Mouse (Mus musculus): ENCODE data around the gene Rundc1. TPM values are rescaled to one million over a fixed set of nuclear protein-coding genes. Genes with fewer than 3 reads are reported as not detected.
"Not testable (repeated sequence)": the region's sequence is repeated elsewhere in the genome, so short reads cannot be mapped to it uniquely, and the experiment has no call there.

Rundc1 gene
- total RNA-seq (2014; fragmentation: Nextera tagmentation) (5.1 and 6.5 TPM in 2 replicates), total RNA-seq (2017) (1.5 and 6.2 TPM in 2 replicates)

- ATAC-seq (replicated peaks; ENCODE audit: low FRiP score, low TSS enrichment, poor library complexity, severe bottlenecking) = peak; percentile 91
Observed at GRCm38 (mm10) chr11:101424925-101425813, at the start of gene Rundc1, which contains the start of gene Ptges3l. Gene Rundc1 (plus strand): TSS chr11:101425085. Gene Ptges3l (minus strand): TSS chr11:101425333.

- ATAC-seq (replicated peaks; ENCODE audit: low FRiP score, low TSS enrichment, poor library complexity, severe bottlenecking) = not testable (repeated sequence)
Observed at GRCm38 (mm10) chr11:101378196-101378595, 46.7 kb upstream of the Rundc1 start.

- no peak for ATAC-seq (replicated peaks; ENCODE audit: low FRiP score, low TSS enrichment, poor library complexity, severe bottlenecking)
Observed at GRCm38 (mm10) chr11:101378926-101379325, 46.0 kb upstream of the Rundc1 start.

- peak; percentile 61 for ATAC-seq (replicated peaks; ENCODE audit: low FRiP score, low TSS enrichment, poor library complexity, severe bottlenecking)
Observed at GRCm38 (mm10) chr11:101381817-101382216, 43.1 kb upstream of the Rundc1 start.

GRCm38 (mm10) chr11:101395110-101395509 lies 29.8 kb upstream of the Rundc1 start:
- peak; percentile 61 for ATAC-seq (replicated peaks; ENCODE audit: low FRiP score, low TSS enrichment, poor library complexity, severe bottlenecking)

GRCm38 (mm10) chr11:101415306-101415705 lies 9.6 kb upstream of the Rundc1 start:
- ATAC-seq (replicated peaks; ENCODE audit: low FRiP score, low TSS enrichment, poor library complexity, severe bottlenecking) = no peak

- ATAC-seq (replicated peaks; ENCODE audit: low FRiP score, low TSS enrichment, poor library complexity, severe bottlenecking) = peak; percentile 71
Observed at GRCm38 (mm10) chr11:101416433-101417100, 8.3 kb upstream of the Rundc1 start.

- ATAC-seq (replicated peaks; ENCODE audit: low FRiP score, low TSS enrichment, poor library complexity, severe bottlenecking) = peak; percentile 46
Observed at GRCm38 (mm10) chr11:101417101-101417855, 7.6 kb upstream of the Rundc1 start, which contains the start of gene Aarsd1. Gene Aarsd1 (minus strand): TSS chr11:101417615.

- no peak for ATAC-seq (replicated peaks; ENCODE audit: low FRiP score, low TSS enrichment, poor library complexity, severe bottlenecking)
Observed at GRCm38 (mm10) chr11:101418991-101419390, 5.9 kb upstream of the Rundc1 start.

- no peak for ATAC-seq (replicated peaks; ENCODE audit: low FRiP score, low TSS enrichment, poor library complexity, severe bottlenecking)
Observed at GRCm38 (mm10) chr11:101419610-101420009, 5.3 kb upstream of the Rundc1 start.

- no peak for ATAC-seq (replicated peaks; ENCODE audit: low FRiP score, low TSS enrichment, poor library complexity, severe bottlenecking)
Observed at GRCm38 (mm10) chr11:101420148-101420547, 4.7 kb upstream of the Rundc1 start.

GRCm38 (mm10) chr11:101424105-101424851 lies 607 bp upstream of the Rundc1 start, which contains the start of gene Gm27029:
Gene Gm27029 (minus strand): TSS chr11:101424796.
- 0 out of 2 replicates have a peak, but pooled peaks have one; percentile 24 for ATAC-seq (replicated peaks; ENCODE audit: low FRiP score, low TSS enrichment, poor library complexity, severe bottlenecking)

- no peak for ATAC-seq (replicated peaks; ENCODE audit: low FRiP score, low TSS enrichment, poor library complexity, severe bottlenecking)
Observed at GRCm38 (mm10) chr11:101426165-101426564, 1.3 kb downstream of the Rundc1 start.

GRCm38 (mm10) chr11:101431327-101431726 lies 6.4 kb downstream of the Rundc1 start:
- no peak for ATAC-seq (replicated peaks; ENCODE audit: low FRiP score, low TSS enrichment, poor library complexity, severe bottlenecking)

- no peak for ATAC-seq (replicated peaks; ENCODE audit: low FRiP score, low TSS enrichment, poor library complexity, severe bottlenecking)
Observed at GRCm38 (mm10) chr11:101433396-101433795, 8.5 kb downstream of the Rundc1 start.

- ATAC-seq (replicated peaks; ENCODE audit: low FRiP score, low TSS enrichment, poor library complexity, severe bottlenecking) = no peak
Observed at GRCm38 (mm10) chr11:101435831-101436230, 10.9 kb downstream of the Rundc1 start.

GRCm38 (mm10) chr11:101436916-101437315 lies 12.0 kb downstream of the Rundc1 start:
- ATAC-seq (replicated peaks; ENCODE audit: low FRiP score, low TSS enrichment, poor library complexity, severe bottlenecking) = no peak

- not testable (repeated sequence) for ATAC-seq (replicated peaks; ENCODE audit: low FRiP score, low TSS enrichment, poor library complexity, severe bottlenecking)
Observed at GRCm38 (mm10) chr11:101438006-101438405, 13.1 kb downstream of the Rundc1 start.
